Mouse (Mus musculus) hindbrain, embryonic 10.5 days (tissue): Measurements from ENCODE around the gene Tnfsf12. TPM values are rescaled to one million over a fixed set of nuclear protein-coding genes. Genes with fewer than 3 reads are reported as not detected.

ENCODE experiments used
- DNase-seq: peaks from one replicate; pipeline ENCODE4 v3.0.0-alpha.2; 2017; ENCODE audit warnings: low spot score
- H3K27ac ChIP-seq: fragments of 300-500 bp; sonication (generic); 2 replicates; pipeline ENCODE4 v1.5.1; 2016; ENCODE audit warnings: mild to moderate bottlenecking, moderate library complexity
- H3K27me3 ChIP-seq: fragments of 300-500 bp; sonication (generic); 2 replicates; pipeline ENCODE4 v1.6.1; 2016; ENCODE audit warnings: mild to moderate bottlenecking; ENCODE audit not compliant: poor library complexity, insufficient read depth, severe bottlenecking
- H3K36me3 ChIP-seq: fragments of 300-500 bp; sonication (generic); 2 replicates; pipeline ENCODE4 v1.6.1; 2016; ENCODE audit warnings: mild to moderate bottlenecking, moderate library complexity
- H3K4me1 ChIP-seq: fragments of 300-500 bp; sonication (generic); replicated peaks from 2 replicates; pipeline ENCODE4 v1.6.1; 2016; ENCODE audit warnings: mild to moderate bottlenecking
- H3K4me3 ChIP-seq: fragments of 300-500 bp; sonication (generic); 2 replicates; pipeline ENCODE4 v1.5.1; 2016; ENCODE audit warnings: mild to moderate bottlenecking, moderate library complexity
- H3K9me3 ChIP-seq: fragments of 300-500 bp; sonication (generic); 2 replicates; pipeline ENCODE4 v1.6.1; 2016; ENCODE audit warnings: mild to moderate bottlenecking, moderate library complexity
- WGBS: fragments of 180-500 bp; shearing (Covaris S2); methylation state at CpG from one replicate; pipeline ENCODE4 v1.1.7; 2016; 5-methylcytosine and 5-hydroxymethylcytosine counted together
- polyA plus RNA-seq: library from polyadenylated mRNA; unstranded; fragments of >200 nt; fragmentation: Nextera tagmentation; extraction: Ambion mirVana; gene quantifications from 2 replicates; pipeline ENCODE4 v1.2.1, GENCODE M21; 2016

Gene Tnfsf12
- polyA plus RNA-seq, 1 experiment from 2014 or later = 2.3 TPM

- H3K4me3 ChIP-seq = peak within 1 kb of the TSS; percentile 20
- H3K27ac ChIP-seq = no peak within 1 kb of the TSS
- H3K27me3 ChIP-seq = no peaks in the 10 kb centered on the region
- peak; percentile 40 for DNase-seq
- WGBS = 39% methylated on average over 7 of the region's 7 CpGs
- peaks cover 44% of the 10 kb centered on the region for H3K4me1 ChIP-seq
- H3K9me3 ChIP-seq = no peaks in the 10 kb centered on the region
- peaks cover 76% of the 10 kb centered on the region for H3K36me3 ChIP-seq
Observed at GRCm38 (mm10) chr11:69665961-69666664, 29.5 kb downstream of the Tnfsf12 start, which contains the start of gene Cd68. Gene Cd68, minus strand, starts transcription at chr11:69666153.

DNA sequence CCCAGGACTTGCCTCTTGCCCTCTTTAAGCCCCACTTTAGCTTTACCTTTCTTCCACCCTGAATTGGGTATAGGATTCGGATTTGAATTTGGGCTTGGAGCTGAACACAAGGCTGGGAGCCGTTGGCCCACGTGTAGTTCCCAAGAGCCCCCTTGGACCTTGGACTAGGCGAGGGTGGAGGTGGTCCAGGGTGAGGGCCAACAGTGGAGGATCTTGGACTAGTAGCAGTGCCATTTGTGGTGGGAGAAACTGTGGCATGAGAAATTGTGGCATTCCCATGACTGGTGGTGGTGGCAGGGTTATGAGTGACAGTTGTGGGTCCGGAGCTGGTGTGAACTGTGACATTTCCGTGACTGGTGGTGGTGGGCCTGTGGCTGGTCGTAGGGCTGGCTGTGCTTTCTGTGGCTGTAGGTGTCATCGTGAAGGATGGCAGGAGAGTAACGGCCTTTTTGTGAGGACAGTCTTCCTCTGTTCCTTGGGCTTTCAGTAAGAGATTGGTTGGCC lies 30.1 kb downstream of the Tnfsf12 start:
- Histone ChIP-seq H3K4me1 (peaks cover 41% of the 10 kb centered on the region), H3K27ac (no peak overlapping the region), H3K4me3 (peak overlapping the region; percentile 20), H3K9me3 (no peaks in the 10 kb centered on the region), H3K27me3 (no peaks in the 10 kb centered on the region), H3K36me3 (peaks cover 70% of the 10 kb centered on the region)
- DNase-seq = no peak
- 87% methylated on average over 9 of the region's 9 CpGs for WGBS

DNA sequence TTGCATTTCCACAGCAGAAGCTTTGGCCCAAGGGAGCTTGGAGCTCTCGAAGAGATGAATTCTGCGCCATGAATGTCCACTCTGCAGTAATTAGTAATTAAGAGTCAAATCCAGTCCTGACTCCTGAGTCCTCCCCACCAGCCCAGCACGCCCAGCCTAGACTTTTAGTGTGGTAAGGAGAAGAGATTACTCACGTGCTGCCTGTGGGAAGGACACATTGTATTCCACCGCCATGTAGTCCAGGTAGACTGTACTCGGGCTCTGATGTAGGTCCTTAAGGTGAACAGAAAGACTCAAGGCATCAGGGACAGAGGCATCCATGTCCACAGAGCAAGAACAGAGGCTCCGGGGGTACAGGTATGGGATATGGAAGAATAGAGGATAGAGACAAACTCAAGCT lies 30.8 kb downstream of the Tnfsf12 start:
- Histone ChIP-seq H3K27ac (no peak overlapping the region), H3K27me3 (no peaks in the 10 kb centered on the region), H3K36me3 (peaks cover 70% of the 10 kb centered on the region), H3K9me3 (no peaks in the 10 kb centered on the region), H3K4me3 (peak overlapping the region; percentile 21), H3K4me1 (peaks cover 34% of the 10 kb centered on the region)
- DNase-seq = no peak
- WGBS = 94% methylated on average over 7 of the region's 7 CpGs

GRCm38 (mm10) chr11:69663795-69664194 lies 31.9 kb downstream of the Tnfsf12 start:
- Histone ChIP-seq H3K27ac (peak overlapping the region; percentile 95), H3K4me3 (no peak overlapping the region), H3K36me3 (peaks cover 69% of the 10 kb centered on the region), H3K4me1 (peaks cover 26% of the 10 kb centered on the region), H3K9me3 (no peaks in the 10 kb centered on the region), H3K27me3 (no peaks in the 10 kb centered on the region)
- DNase-seq = no peak
- WGBS = 90% methylated on average over 6 of the region's 6 CpGs

DNA sequence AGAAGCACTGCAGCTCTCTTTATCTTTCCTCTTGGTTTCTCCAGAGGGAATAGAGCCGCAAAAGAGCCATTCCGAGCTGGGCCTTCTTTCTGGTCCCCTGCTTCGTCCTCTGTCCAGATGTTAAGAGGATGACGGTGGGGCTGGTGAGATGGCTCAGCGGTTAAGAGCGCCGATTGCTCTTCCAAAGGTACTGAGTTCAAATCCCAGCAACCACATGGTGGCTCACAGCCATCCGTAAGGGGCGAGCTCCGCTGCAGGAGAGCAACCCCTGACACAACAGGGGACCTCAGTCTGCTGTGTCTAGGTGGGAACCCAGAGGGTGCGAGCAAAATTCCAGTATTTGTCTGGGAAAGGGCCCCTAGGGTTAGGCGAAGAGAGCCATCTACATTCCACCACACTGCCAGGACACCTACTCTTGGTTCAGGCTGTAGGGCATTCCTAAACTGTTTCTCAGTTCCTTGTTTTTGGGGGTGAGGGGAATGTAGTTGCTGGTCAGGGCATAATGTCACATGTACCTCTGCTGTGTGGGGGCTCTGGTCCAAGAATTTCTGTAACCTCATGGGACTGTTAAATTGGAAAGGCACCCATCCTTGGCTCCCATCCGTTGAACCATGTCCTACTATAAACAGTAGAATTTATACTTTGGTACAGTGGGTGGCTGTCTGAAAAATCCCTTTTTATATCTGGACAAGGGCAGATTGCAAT lies 32.5 kb downstream of the Tnfsf12 start:
- DNase-seq = no peak
- H3K36me3 ChIP-seq = peaks cover 69% of the 10 kb centered on the region
- WGBS = 67% methylated on average over 13 of the region's 13 CpGs
- peak overlapping the region; percentile 95 for H3K27ac ChIP-seq
- H3K4me1 ChIP-seq = peaks cover 26% of the 10 kb centered on the region
- H3K4me3 ChIP-seq = peak overlapping the region; percentile 60
- no peaks in the 10 kb centered on the region for H3K27me3 ChIP-seq
- no peaks in the 10 kb centered on the region for H3K9me3 ChIP-seq

DNA sequence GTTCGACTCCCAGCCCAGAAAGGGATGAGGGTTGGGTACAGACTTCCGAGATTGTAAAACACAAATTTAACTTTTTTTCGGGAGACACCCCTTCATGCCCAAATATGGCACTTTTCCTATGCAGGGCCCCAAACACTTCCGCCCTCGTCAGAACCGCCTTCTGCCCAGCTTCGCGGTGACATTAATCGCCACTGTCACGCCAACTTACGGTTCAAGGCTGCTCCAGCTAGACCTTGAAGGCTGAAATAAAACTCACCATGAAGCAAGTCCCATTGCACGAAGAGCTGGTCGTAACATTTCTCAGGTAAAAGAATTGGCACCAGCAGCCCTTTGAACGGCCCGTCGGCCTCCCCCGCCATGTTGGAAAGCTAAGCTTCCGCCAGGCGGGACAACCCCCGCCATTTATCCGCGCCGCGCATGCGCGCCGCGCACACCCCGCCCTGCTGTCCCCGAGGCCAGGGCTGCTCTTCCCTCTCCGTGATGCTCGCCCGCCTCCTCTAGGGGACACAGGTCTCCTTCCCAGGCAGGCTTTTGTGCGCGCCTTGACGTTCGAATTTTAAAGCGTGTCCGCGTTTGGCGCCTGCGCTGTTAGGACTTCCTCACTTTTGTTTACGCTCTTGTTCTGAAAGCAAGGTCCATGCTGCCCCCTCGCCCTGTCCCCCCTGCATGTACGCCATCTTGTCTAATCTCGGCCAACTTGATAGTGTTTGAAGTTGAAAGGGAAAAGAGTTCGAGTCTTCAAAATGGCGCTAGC lies 33.3 kb downstream of the Tnfsf12 start, which contains the start of gene Mpdu1:
Mpdu1 (minus strand) TSS at position 430 of the 754 bp plus-strand sequence.
- WGBS = under 1% methylated on average over 48 of the region's 48 CpGs
- Histone ChIP-seq H3K36me3 (peaks cover 69% of the 10 kb centered on the region), H3K27ac (peak within 1 kb of the TSS; percentile 95), H3K27me3 (no peaks in the 10 kb centered on the region), H3K9me3 (no peaks in the 10 kb centered on the region), H3K4me3 (peak within 1 kb of the TSS; percentile 60), H3K4me1 (peaks cover 29% of the 10 kb centered on the region)
- DNase-seq = peak; percentile 97

DNA sequence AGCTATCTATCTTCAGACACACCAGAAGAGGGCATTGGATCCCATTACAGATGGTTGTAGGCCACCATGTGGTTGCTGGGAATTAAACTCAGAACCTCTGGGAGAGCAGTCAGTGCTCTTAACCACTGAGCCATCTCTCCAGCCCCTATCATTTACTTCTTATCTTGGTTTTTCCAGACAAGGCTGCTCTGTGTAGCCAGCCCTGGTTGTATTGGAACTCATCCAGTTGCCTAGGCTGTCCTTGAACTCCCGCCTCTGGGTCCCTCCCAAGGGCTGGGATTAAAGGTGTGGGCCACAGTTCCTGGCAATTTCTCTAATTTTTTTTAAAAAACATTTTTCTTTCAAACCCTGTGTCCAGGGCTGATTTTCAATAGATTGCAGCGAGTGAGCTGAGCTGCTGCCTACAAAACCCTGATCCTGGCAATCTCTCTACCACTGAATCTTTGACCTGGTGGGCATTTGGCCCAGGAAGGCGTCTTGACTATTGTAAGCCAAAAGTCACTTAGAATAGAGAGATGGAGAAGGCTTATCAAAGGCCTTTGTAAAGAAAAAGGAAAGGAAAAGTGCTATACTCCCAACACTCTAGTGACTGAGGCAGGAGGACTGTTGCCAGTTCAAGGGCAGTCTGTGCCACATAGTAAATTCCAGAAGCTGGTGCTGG lies 34.3 kb downstream of the Tnfsf12 start:
- Histone ChIP-seq H3K4me3 (peak overlapping the region; percentile 60), H3K27me3 (no peaks in the 10 kb centered on the region), H3K36me3 (peaks cover 71% of the 10 kb centered on the region), H3K27ac (peak overlapping the region; percentile 95), H3K4me1 (peaks cover 37% of the 10 kb centered on the region), H3K9me3 (no peaks in the 10 kb centered on the region)
- no peak for DNase-seq
- 82% methylated on average over 3 of the region's 3 CpGs for WGBS

GRCm38 (mm10) chr11:69657462-69657881 lies 38.2 kb downstream of the Tnfsf12 start:
- Histone ChIP-seq H3K36me3 (peaks cover 77% of the 10 kb centered on the region), H3K27ac (no peak overlapping the region), H3K4me1 (peaks cover 46% of the 10 kb centered on the region), H3K9me3 (no peaks in the 10 kb centered on the region), H3K4me3 (no peak overlapping the region), H3K27me3 (no peaks in the 10 kb centered on the region)
- DNase-seq = no peak
- WGBS = 85% methylated on average over 15 of the region's 15 CpGs

DNA sequence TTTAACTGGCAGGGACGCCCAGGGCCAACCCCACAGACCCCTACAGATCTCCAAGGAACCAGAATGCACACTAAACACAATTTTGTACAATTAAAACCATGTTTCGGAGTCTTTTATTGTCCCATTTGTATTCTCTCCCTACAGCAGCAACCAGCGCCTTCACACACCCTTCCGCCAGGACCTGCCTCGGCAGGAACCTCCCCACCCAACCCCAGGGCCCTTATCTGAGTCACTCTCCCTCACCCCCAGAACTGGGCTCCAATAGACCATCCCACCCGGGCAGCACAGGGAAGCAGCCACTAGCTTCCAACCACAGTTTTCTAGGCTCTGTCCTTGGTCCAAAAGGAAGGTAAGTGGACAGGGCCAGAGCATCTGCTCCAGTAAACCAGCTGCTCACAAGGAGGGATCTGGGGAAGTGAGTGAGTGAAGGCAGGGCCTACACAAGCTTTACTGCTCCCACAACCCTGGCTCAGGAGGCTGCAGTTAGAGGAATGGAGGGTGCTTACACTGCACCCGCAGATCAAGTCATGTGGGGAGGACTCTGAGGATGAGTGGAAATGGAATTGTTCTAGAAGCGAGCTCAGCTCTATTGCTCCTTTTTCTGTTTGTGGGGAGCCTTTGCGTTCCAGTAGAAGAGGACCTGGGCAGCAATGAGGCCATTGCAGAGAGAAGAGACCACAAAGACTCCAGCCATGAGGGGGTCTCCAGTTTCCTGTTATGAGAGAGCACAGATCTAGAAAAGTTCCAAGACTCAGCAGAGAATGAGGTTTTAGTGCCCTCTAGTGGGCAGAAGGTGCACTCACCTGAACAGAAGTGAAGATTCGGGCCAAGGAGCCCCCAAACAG lies 38.8 kb downstream of the Tnfsf12 start:
- no peaks in the 10 kb centered on the region for H3K9me3 ChIP-seq
- peak; percentile 61 for DNase-seq
- no peak overlapping the region for H3K4me3 ChIP-seq
- no peaks in the 10 kb centered on the region for H3K27me3 ChIP-seq
- H3K27ac ChIP-seq = peak overlapping the region; percentile 66
- peaks cover 84% of the 10 kb centered on the region for H3K36me3 ChIP-seq
- peaks cover 45% of the 10 kb centered on the region for H3K4me1 ChIP-seq
- WGBS = 81% methylated on average over 10 of the region's 10 CpGs

DNA sequence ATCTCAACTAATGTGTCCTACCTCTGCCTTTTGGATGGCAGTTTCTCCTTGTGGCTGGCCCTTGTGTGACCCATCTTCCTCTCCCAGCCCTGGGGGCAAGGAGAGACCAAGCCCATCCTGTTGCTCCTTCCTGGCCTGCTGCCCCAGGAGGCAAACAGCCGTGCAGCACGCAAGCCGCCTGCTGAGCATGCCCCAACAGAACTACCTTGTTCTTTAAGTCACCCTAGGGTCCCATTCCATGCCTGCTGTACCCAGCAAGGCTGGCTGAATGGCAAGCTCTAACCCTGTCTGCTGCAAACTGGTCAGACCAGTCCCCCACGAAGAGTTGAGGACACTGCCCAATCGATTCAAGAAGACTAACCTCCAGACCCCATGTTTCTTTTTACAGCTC lies 39.6 kb downstream of the Tnfsf12 start:
- Histone ChIP-seq H3K36me3 (peaks cover 91% of the 10 kb centered on the region), H3K4me3 (0 out of 2 replicates have a peak overlapping the region, but pooled peaks have one; percentile 9), H3K9me3 (no peaks in the 10 kb centered on the region), H3K27me3 (no peaks in the 10 kb centered on the region), H3K27ac (peak overlapping the region; percentile 66), H3K4me1 (peaks cover 37% of the 10 kb centered on the region)
- WGBS = 81% methylated on average over 5 of the region's 5 CpGs
- no peak for DNase-seq

GRCm38 (mm10) chr11:69655264-69656064 lies 40.2 kb downstream of the Tnfsf12 start, which contains the start of gene Sox15:
Gene Sox15, plus strand, starts transcription at chr11:69655314.
- Histone ChIP-seq H3K4me1 (peaks cover 34% of the 10 kb centered on the region), H3K27me3 (no peaks in the 10 kb centered on the region), H3K27ac (peak within 1 kb of the TSS; percentile 66), H3K4me3 (peak within 1 kb of the TSS; percentile 12; the same call in 1 of the 2 replicates), H3K9me3 (no peaks in the 10 kb centered on the region), H3K36me3 (peaks cover 97% of the 10 kb centered on the region)
- WGBS = 23% methylated on average over 34 of the region's 34 CpGs
- peak; percentile 78 for DNase-seq
